Mouse (Mus musculus) embryonic fibroblast, embryonic 13.5 days (primary cell): ENCODE data around the gene Sbf2.

Source experiments
- CTCF ChIP-seq: IDR thresholded peaks from 2 replicates; pipeline ENCODE4 v1.5.1; 2011; ENCODE audit warnings: mild to moderate bottlenecking, control low read depth, low read length, moderate library complexity, borderline replicate concordance; ENCODE audit not compliant: insufficient read depth
- POLR2A ChIP-seq: IDR thresholded peaks from 2 replicates; pipeline ENCODE4 v1.6.1; 2011; ENCODE audit warnings: low read depth, mild to moderate bottlenecking, control low read depth, low read length, moderate library complexity

GRCm38 (mm10) chr7:110384343-110384742, 230.4 kb downstream of the Sbf2 start:
- TF ChIP-seq POLR2A (no peak), CTCF (no peak)
